Mouse (Mus musculus): ENCODE data around the gene Dmrtc1b.
"Not testable (repeated sequence)": the region's sequence is repeated elsewhere in the genome, so short reads cannot be mapped to it uniquely, and the experiment has no call there.

DNA sequence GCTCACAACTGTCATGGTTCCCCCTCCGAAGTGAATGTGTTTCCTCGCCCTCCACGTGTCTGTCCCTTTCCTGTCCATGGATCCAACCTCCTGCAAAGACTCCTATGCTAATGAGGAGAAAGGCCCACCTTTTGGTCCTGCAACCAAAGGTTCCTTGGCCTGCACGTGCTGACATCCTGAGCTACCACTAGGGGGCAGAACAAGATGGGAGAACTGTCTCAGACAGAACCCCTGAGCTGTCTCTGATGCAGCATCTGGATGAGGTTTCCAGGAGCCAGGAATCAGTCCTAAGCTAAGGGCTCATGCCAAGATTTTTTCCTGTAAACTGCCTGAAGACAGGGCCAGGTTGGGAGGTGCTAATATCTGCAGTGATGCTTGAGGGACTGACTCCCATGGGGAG, 18.4 kb upstream of the Dmrtc1b start:
- TF ChIP-seq POLR2A, CTCF (IDR thresholded peaks at IDR 0.05; ENCODE audit: insufficient read depth, low read depth, low read length): not testable (repeated sequence)

Measured in olfactory bulb, adult 2 months (tissue).